Mouse (Mus musculus) megakaryocyte, adult 5-6 weeks (primary cell): Measurements from ENCODE around the gene Siah3. TPM values are rescaled to one million over a fixed set of nuclear protein-coding genes. Genes with fewer than 3 reads are reported as not detected.

Experiments
- ATAC-seq: 2 replicates; pipeline ENCODE4 v1.8.0; 2016; ENCODE audit warnings: mild to moderate bottlenecking, inconsistent platforms; ENCODE audit not compliant: poor library complexity, severe bottlenecking
- total RNA-seq, 2 experiments: library from RNA; stranded (forward) in 1 of 2; stranded (reverse) in 1 of 2; fragments of 153-499, 151-499 nt in 1 of 2; fragments of 221-1000, 200-1000 nt in 1 of 2; gene quantifications; 2 replicates each; pipeline versions ENCODE4 v1.2.3 to v1.2.4; 2015 to 2017

The Siah3 gene
- total RNA-seq, 2 experiments from 2014 or later = not detected

GRCm38 (mm10) chr14:75518196-75518887, 62.6 kb downstream of the Siah3 start:
- no peak for ATAC-seq

- no peak for ATAC-seq
Observed at GRCm38 (mm10) chr14:75518899-75519298, 63.1 kb downstream of the Siah3 start.

GRCm38 (mm10) chr14:75519668-75520067, 63.9 kb downstream of the Siah3 start:
- ATAC-seq = no peak

GRCm38 (mm10) chr14:75524648-75525047, 68.9 kb downstream of the Siah3 start:
- ATAC-seq = no peak

- no peak for ATAC-seq
Observed at GRCm38 (mm10) chr14:75525376-75526145, 69.8 kb downstream of the Siah3 start.

- no peak for ATAC-seq
Observed at GRCm38 (mm10) chr14:75527464-75528190, 71.8 kb downstream of the Siah3 start.

GRCm38 (mm10) chr14:75530815-75531353, 75.1 kb downstream of the Siah3 start:
- ATAC-seq = no peak

- ATAC-seq = no peak
Observed at GRCm38 (mm10) chr14:75539205-75539604, 83.4 kb downstream of the Siah3 start.

- no peak for ATAC-seq
Observed at GRCm38 (mm10) chr14:75540216-75540995, 84.6 kb downstream of the Siah3 start.

- ATAC-seq = no peak
Observed at GRCm38 (mm10) chr14:75540996-75541350, 85.2 kb downstream of the Siah3 start.

GRCm38 (mm10) chr14:75541731-75542130, 85.9 kb downstream of the Siah3 start:
- no peak for ATAC-seq

GRCm38 (mm10) chr14:75561577-75562331, 106.0 kb downstream of the Siah3 start:
- ATAC-seq = no peak

GRCm38 (mm10) chr14:75565534-75566140, 109.9 kb downstream of the Siah3 start:
- ATAC-seq = no peak

GRCm38 (mm10) chr14:75566303-75566702, 110.5 kb downstream of the Siah3 start:
- ATAC-seq = no peak

- no peak for ATAC-seq
Observed at GRCm38 (mm10) chr14:75579010-75579409, 123.2 kb downstream of the Siah3 start.
